ENCODE assay signal across 8 mouse cellular contexts in the genomic region with DNA sequence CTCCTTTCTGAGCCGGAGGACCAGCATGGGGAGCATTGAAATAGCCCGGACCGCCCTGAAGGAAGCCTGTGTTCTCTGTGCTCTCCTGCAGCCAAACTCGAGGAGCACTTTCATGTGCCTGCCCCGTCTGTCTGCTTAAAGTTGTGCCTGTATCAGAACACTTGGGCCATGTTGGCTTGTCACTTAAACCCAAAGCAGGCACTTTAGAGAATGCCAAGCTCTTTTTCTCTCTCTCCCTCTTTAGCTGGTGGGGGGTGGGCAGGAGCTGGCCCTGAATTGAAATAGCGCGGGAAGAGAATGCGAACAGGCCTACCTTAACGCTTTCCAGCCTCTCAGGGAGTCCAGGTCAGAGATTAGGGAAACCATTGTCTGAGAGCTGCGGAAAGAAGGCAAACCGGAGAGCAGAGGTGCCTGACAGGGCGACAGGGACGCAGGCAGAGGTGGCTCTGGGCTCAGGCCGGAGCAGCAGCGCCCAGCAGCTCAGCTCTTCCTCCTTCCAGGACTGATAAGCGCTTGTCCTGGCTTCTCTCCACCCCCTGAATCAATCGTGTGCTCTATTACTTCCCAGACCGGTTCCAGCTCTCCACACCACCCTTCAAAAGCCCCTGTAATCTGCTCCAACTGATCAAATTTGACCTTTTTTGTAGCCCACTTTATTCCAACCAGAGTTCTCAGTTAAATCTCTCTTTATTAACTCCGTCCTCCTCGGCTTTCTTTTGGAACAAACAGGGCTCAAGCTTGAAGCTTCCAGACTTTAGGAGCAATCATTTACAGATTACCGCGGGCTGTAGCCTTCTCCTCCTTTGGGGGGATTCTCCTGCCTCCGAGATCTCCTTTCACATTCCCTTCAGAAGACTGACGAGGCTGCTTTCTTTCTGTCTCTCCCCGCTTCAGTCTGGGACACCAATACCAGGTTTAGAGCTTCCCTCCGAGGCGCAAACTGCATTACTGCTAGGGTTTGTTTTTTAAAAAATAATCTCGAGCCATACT.
DNase-seq lines count a peak whose midpoint lies in the region; ATAC-seq lines count a peak whose summit lies in the region.

No protein-coding gene starts in this region.

- H3K9ac ChIP-seq in heart, embryonic 11.5 days (ENCODE audit: low read depth, low read length) = peak overlapping the region; percentile 80
- peak overlapping the region; percentile 46 for H3K9ac ChIP-seq in midbrain, embryonic 12.5 days (replicated peaks)

- DNase-seq in ovary, adult 18-20 months (ENCODE audit: low spot score) = peak; percentile 13
- no peak for DNase-seq in ovary, postnatal 14 days (ENCODE audit: low spot score)
- DNase-seq in embryo, embryonic 11 days = peak; percentile 45
- DNase-seq in kidney, postnatal 4 days = peak; percentile 32 to 53
- DNase-seq in urinary bladder, postnatal 25 days (ENCODE audit: low spot score) = peak; percentile 44
- DNase-seq in spleen, postnatal 10 days (ENCODE audit: low spot score in 2 of 2) = no peak

- peak overlapping the region; percentile 96 for H3K27ac ChIP-seq in heart, embryonic 11.5 days (ENCODE audit: low read depth, low read length)
- peak overlapping the region; percentile 52; the same call in 1 of the 2 replicates for H3K27ac ChIP-seq in midbrain, embryonic 12.5 days (replicated peaks)

- peaks cover 21% of the 10 kb centered on the region for H3K4me1 ChIP-seq in heart, embryonic 11.5 days (ENCODE audit: control insufficient read depth, insufficient read depth, low read length)
- peaks cover 23% of the 10 kb centered on the region for H3K4me1 ChIP-seq in midbrain, embryonic 12.5 days

- H3K4me3 ChIP-seq in heart, embryonic 11.5 days (ENCODE audit: low read depth, low read length) = peak overlapping the region; percentile 51
- H3K4me3 ChIP-seq in midbrain, embryonic 12.5 days = peak overlapping the region; percentile 21

- H3K27me3 ChIP-seq in heart, embryonic 11.5 days (ENCODE audit: control insufficient read depth, insufficient read depth, low read length) = no peaks in the 10 kb centered on the region
- no peaks in the 10 kb centered on the region for H3K27me3 ChIP-seq in midbrain, embryonic 12.5 days

- H3K9me3 ChIP-seq in heart, embryonic 11.5 days (replicated peaks; ENCODE audit: control insufficient read depth, low read length) = peaks cover 7% of the 10 kb centered on the region; the same call in 1 of the 2 replicates
- H3K9me3 ChIP-seq in midbrain, embryonic 12.5 days = 0 out of 2 replicates have a peak, but pooled peaks cover 3% of the 10 kb centered on the region

- H3K4me2 ChIP-seq in heart, embryonic 11.5 days = peak overlapping the region; percentile 70
- H3K4me2 ChIP-seq in midbrain, embryonic 12.5 days (replicated peaks) = peak overlapping the region; percentile 51

- ATAC-seq in heart, embryonic 11.5 days (replicated peaks; ENCODE audit: insufficient number of reproducible peaks, low FRiP score, low TSS enrichment) = peak; percentile 60
- peak; percentile 70 for ATAC-seq in midbrain, embryonic 12.5 days (ENCODE audit: low FRiP score, low read depth)

- H3K36me3 ChIP-seq in heart, embryonic 11.5 days (ENCODE audit: control insufficient read depth, insufficient read depth, low read length) = peaks cover 5% of the 10 kb centered on the region
- H3K36me3 ChIP-seq in midbrain, embryonic 12.5 days = no peaks in the 10 kb centered on the region

- 6% methylated on average over 28 of the region's 28 CpGs for WGBS in heart, embryonic 11.5 days (ENCODE audit: insufficient replicate concordance)
- 5% methylated on average over 28 of the region's 28 CpGs for WGBS in midbrain, embryonic 12.5 days

Comparison
In these comparisons a context has a peak if more than half of its experiments do, and no peak if none do; other contexts are left out.
1. DNase-seq: peak in ovary, adult 18-20 months (single experiment), embryo, embryonic 11 days (single experiment), kidney, postnatal 4 days (2 of 2) and urinary bladder, postnatal 25 days (single experiment); none in ovary, postnatal 14 days (single experiment) and spleen, postnatal 10 days (0 of 2).